Mouse (Mus musculus) olfactory bulb, adult 2 months (tissue): ENCODE results near the gene Dppa2. TPM values are rescaled to one million over a fixed set of nuclear protein-coding genes. Genes with fewer than 3 reads are reported as not detected.
"Not testable (repeated sequence)": the region's sequence is repeated elsewhere in the genome, so short reads cannot be mapped to it uniquely, and the experiment has no call there.

Experiments
- H3K27ac ChIP-seq: fragments of 200-500 bp; 2 replicates; pipeline ENCODE4 v1.5.1; 2012; ENCODE audit warnings: low read depth, low read length; ENCODE audit not compliant: insufficient read depth
- H3K4me1 ChIP-seq: fragments of 200-500 bp; 2 replicates; pipeline ENCODE4 v1.6.1; 2012; ENCODE audit warnings: low read length; ENCODE audit not compliant: control insufficient read depth, insufficient read depth
- H3K4me3 ChIP-seq: fragments of 200-500 bp; 2 replicates; pipeline ENCODE4 v1.5.1; 2012; ENCODE audit warnings: mild to moderate bottlenecking, low read depth, low read length, moderate library complexity; ENCODE audit not compliant: insufficient read depth
- CTCF ChIP-seq: fragments of 200-500 bp; IDR thresholded peaks from 2 replicates; pipeline ENCODE4 v1.5.1; 2012; ENCODE audit warnings: low read depth, mild to moderate bottlenecking, low read length, moderate library complexity; ENCODE audit not compliant: insufficient read depth
- POLR2A ChIP-seq: fragments of 200-500 bp; IDR thresholded peaks from 2 replicates; pipeline ENCODE4 v1.6.1; 2012; ENCODE audit warnings: mild to moderate bottlenecking, low read depth, low read length, moderate library complexity; ENCODE audit not compliant: insufficient read depth
- whole genome bisulfite sequencing: fragments of 180-500 bp; shearing (Covaris S2); methylation state at CpG from one replicate; pipeline ENCODE4 v1.1.7; 2018; 5-methylcytosine and 5-hydroxymethylcytosine counted together
- polyA plus RNA-seq: library from polyadenylated mRNA; stranded (reverse); fragments of >200 nt; gene quantifications from 2 replicates; pipeline ENCODE4 v1.2.4, GENCODE M21; 2012; ENCODE audit warnings: low replicate concordance; ENCODE audit not compliant: missing spikeins, insufficient read depth, insufficient read length

Gene Dppa2
- polyA plus RNA-seq, 1 experiment, result not detected

GRCm38 (mm10) chr16:48297384-48298136 is 6.1 kb upstream of the Dppa2 start:
- 84% methylated on average over 14 of the region's 14 CpGs for WGBS
- H3K4me3 ChIP-seq, result no peak overlapping the region
- no peaks in the 10 kb centered on the region for H3K4me1 ChIP-seq
- H3K27ac ChIP-seq, result no peak overlapping the region
- TF ChIP-seq POLR2A (no peak), CTCF (no peak)

- no peak for TF ChIP-seq POLR2A
- Histone ChIP-seq H3K27ac (no peak overlapping the region), H3K4me3 (no peak overlapping the region), H3K4me1 (no peaks in the 10 kb centered on the region)
- WGBS, result 93% methylated on average over 3 of the region's 3 CpGs
These were observed 3.8 kb upstream of the Dppa2 start for GRCm38 (mm10) chr16:48299884-48300283.

- Histone ChIP-seq H3K27ac (no peak overlapping the region), H3K4me3 (no peak overlapping the region), H3K4me1 (no peaks in the 10 kb centered on the region)
- 88% methylated on average over 3 of the region's 3 CpGs for WGBS
- TF ChIP-seq CTCF (no peak), POLR2A (no peak)
These were observed 275 bp downstream of the Dppa2 start for GRCm38 (mm10) chr16:48303983-48304382.

GRCm38 (mm10) chr16:48308916-48309315 is 5.2 kb downstream of the Dppa2 start:
- not testable (repeated sequence) for H3K4me3 ChIP-seq, H3K4me1 ChIP-seq, H3K27ac ChIP-seq
- WGBS, result 96% methylated on average over 10 of the region's 10 CpGs

GRCm38 (mm10) chr16:48309912-48310630 is 6.4 kb downstream of the Dppa2 start:
- TF ChIP-seq POLR2A (no peak), CTCF (no peak)
- H3K27ac ChIP-seq, result no peak overlapping the region
- no peaks in the 10 kb centered on the region for H3K4me1 ChIP-seq
- WGBS, result 78% methylated on average over 12 of the region's 12 CpGs
- H3K4me3 ChIP-seq, result no peak overlapping the region

GRCm38 (mm10) chr16:48315294-48315693 is 11.6 kb downstream of the Dppa2 start:
- TF ChIP-seq POLR2A (no peak), CTCF (no peak)
- WGBS, result 86% methylated on average over 3 of the region's 3 CpGs
- H3K4me1 ChIP-seq, result no peaks in the 10 kb centered on the region
- no peak overlapping the region for H3K4me3 ChIP-seq
- H3K27ac ChIP-seq, result no peak overlapping the region

- WGBS, result 98% methylated on average over 6 of the region's 6 CpGs
- no peak for TF ChIP-seq CTCF
- no peak for TF ChIP-seq POLR2A
- H3K27ac ChIP-seq, result no peak overlapping the region
- H3K4me1 ChIP-seq, result no peaks in the 10 kb centered on the region
- H3K4me3 ChIP-seq, result no peak overlapping the region
These were observed 17.1 kb downstream of the Dppa2 start for GRCm38 (mm10) chr16:48320781-48321180.

- no peak overlapping the region for H3K27ac ChIP-seq
- WGBS, result 68% methylated on average over 6 of the region's 6 CpGs
- no peak overlapping the region for H3K4me3 ChIP-seq
- TF ChIP-seq CTCF (no peak), POLR2A (no peak)
- no peaks in the 10 kb centered on the region for H3K4me1 ChIP-seq
These were observed 19.4 kb downstream of the Dppa2 start for GRCm38 (mm10) chr16:48323133-48323532.

GRCm38 (mm10) chr16:48323602-48324345 is 20.1 kb downstream of the Dppa2 start:
- no peaks in the 10 kb centered on the region for H3K4me1 ChIP-seq
- 72% methylated on average over 8 of the region's 8 CpGs for WGBS
- no peak overlapping the region for H3K4me3 ChIP-seq
- TF ChIP-seq POLR2A, result no peak
- TF ChIP-seq CTCF, result no peak
- H3K27ac ChIP-seq, result no peak overlapping the region
